Mouse (Mus musculus): ENCODE results near the gene Catip.
"Not testable (repeated sequence)": the region's sequence is repeated elsewhere in the genome, so short reads cannot be mapped to it uniquely, and the experiment has no call there.

The Catip gene

DNA sequence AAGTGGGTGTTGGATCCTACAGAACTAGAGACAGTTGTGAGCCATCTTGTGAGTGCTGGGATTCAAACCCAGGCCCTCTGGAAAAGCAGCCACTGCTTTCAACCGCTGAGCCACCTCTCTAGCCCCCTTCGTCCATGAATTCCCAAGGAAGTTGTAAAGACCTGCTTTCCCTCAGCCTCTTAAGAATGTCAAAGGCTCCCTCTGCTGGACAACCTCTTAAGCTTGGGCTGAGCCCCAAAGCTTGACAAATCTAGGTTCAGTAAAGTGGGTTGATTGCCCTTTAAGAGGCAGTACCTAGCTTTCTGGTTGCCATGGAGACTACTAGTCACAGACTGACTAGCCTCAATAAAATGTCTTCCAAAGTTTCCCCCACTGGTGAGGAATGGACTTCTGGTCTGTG lies at the start of gene Catip:
Gene Catip (plus strand): TSS at position 297 of the 400 bp plus-strand sequence.
- DNase-seq, result peak; percentile 85

DNA sequence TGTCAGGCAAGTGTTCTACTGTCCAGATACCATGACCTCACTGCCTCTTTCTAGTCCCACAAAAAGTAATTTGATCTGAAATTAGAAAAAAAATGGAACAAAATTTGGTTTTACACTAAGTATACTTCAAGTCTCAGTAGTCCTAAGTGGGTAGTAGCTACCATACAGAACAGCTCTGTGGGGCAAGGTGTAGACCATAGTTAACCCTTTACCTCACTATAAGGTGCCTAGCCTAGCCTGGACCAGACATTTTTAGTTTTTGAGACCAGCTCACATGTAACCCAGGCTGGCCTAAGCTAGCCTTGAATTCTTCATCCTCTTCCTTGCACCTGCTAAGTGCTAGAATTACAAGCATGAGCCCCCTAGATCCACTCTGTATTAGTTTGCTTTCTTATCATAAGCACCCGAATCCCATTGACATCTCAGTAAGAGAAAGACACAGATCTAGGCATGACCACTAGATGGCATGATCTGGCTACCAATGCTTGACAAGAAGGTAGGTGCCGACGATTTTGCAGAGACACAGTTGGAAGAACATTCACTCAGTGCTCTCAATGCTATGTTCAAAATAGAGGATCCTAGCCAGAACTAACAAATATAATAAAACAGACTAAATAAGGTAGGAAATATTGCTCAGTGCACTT lies 48.7 kb upstream of the Catip start:
- DNase-seq, result peak; percentile 79

DNA sequence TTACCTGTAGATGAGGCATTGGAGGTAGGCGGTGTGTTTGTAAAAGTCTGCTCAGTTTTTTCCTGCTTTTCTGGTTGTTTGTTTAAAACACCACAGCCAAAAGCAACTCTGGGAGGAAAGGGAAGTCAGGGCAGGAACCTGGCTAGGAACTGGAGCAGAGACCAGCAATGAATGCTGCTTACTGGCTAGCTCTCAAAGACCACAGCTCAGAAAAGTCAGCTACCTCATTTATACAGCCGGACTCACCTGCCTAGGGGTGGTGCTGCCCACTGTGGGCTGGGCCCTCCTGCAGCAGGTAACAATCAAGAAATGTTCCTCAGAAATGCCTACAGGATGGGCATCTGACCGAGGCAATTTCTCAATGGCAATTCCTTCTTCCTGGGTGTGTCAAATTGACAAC lies 47.1 kb upstream of the Catip start:
- no peak for DNase-seq

- DNase-seq, result no peak
Measured at GRCm38 (mm10) chr1:74316114-74316827, 45.6 kb upstream of the Catip start.

DNA sequence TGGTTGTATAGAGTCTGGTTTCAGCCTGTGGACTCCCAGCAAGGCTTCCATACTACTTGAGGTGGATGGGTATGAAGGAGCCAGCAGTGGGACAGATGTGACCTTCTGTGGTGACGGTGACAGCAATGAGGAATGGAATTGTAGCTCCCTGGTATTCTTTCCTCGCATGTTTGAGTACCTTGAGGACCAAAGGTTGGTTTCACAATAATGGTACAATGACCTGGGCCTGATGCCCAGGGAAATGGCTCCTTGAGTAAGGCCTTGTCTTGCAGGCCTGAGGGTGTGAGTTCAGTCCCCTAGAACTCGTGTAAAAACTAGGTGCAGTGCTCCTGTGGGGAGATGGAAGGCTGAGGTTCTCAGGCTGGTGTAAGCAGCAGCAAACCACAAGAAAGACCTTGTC lies 43.2 kb upstream of the Catip start:
- DNase-seq, result no peak

- no peak for DNase-seq
Measured at GRCm38 (mm10) chr1:74321396-74321795, 40.5 kb upstream of the Catip start.

DNA sequence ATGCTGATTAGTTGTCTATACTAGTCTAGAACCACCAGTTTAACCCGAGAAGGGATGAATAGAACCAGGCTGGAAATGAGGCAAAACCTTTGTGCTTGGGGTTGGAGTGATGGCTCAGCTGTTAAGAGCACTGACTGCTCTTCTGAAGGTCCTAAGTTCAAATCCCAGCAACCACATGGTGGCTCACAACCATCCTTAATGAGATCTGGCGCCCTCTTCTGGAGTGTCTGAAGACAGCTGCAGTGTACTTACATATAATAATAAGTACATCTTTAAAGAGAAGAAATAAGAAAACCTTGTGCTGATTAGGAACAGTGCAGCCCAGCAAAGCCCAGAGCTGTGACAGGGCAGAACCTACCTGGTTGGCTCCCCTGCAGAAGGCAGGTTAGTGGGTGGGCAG lies 35.0 kb upstream of the Catip start:
- not testable (repeated sequence) for DNase-seq

DNA sequence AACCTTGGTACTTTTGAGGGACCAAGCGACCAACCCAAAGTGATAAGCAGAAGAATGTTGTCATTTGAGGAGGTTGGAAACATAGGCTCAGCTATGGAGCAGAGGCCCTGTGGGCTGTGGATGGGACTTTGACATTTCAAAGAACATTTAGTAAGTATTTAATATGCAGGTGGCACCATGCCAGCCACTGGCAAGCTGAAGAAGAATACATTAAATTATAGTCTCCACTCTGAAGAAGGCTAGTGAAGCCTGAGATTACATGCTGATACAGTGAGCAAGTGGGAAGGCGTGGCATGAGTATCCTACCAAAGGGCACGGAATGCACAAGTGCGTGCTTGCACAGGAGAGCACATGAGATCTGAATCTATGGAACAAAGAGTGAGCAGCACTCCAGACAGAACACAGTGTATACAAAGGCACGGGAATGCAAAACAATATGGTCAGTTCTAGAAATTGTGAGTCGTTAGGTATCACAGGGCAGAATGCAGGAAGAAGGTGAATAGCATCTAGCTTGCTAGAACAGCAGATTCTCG lies 31.9 kb upstream of the Catip start:
- no peak for DNase-seq

DNA sequence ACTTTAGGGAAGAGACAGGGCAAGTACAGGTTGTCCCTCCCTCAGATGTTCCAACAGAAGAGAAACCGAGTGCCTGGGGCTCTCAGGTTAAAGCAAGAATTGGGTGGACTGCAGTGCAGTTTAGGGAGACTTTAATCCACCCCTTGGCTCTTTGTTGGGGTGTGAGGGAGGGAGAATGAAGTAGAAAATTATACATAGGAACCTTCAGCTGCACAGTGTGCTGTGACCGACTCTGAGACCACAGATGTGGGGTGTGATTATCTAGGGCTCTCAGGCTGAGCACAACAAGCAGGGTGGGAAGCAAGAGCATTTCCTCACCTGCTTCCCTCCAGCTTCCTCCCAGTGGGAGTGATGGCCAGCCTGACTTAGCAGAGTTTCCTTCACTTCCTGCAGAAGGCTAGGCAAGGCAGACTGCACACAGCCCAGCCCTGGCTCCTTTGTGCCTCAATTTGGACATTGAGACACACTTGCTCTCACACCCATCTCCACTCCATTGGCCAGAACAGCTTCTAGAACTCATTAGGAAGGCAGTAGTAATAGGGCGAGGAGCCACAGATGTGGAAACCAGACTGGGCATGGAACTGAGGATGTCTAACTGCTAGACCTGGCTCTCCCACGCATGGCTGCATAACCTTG lies 30.7 kb upstream of the Catip start:
- DNase-seq, result no peak

GRCm38 (mm10) chr1:74332241-74332763 lies 29.6 kb upstream of the Catip start:
- peak; percentile 98 for DNase-seq

DNA sequence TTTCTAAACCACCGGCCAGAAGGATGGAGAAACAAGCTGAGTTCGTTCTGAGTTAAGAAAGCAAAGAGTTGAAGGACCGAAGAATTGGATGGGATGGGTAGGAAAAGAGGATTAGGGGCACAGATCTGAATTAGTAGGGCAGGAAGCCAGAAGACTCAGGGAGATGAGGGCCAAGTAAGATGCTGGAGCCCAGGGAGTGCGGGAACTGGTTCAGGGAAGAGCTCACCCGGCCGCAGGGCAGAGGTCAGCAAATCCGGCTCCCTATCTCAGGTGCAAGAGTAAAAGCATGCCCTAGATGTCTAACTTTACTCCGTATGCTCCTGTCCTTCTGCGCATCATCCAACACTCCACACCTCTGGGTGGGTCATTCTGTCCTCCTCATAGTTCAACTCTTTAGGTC lies 29.0 kb upstream of the Catip start:
- no peak for DNase-seq

DNA sequence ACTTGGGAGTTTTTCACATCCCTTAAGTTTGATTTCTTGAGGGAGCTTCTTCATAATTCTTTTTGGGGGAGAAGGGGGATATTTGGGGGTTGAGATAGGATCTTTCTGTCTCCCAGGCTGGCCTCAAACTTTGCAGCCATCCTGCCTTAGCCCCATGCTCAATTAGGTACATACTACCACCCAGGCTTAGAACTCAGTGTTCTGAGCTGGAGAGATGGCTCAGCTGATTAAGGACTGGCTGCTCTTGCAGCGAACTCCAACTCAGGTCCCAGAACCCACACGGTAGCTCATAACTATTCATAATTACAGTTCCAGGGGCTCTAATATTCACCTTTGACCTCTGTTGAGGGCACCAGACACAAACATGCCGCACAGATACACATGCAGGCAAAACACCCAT lies 27.3 kb upstream of the Catip start:
- DNase-seq, result no peak

DNA sequence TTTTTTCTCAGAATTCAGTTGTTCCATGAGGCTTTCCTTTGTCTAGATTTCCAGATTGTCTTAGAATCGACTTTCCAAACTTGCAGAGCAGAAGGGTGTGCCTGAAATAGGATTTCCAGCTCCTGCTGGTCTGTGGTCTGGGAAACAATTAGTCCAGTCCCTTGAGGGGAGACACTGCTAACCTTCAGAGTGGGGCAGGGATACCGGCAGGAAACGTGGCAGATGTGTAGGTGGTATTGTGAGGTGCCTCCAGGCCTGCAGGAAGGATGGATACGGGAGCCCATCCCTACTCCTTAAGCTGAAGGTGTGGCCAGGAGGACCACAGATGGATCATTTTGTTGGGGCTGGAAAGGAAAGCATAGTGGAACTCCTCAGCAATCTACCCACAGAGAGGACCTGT lies 26.9 kb upstream of the Catip start:
- no peak for DNase-seq

- no peak for DNase-seq
Measured at GRCm38 (mm10) chr1:74335436-74336170, 26.3 kb upstream of the Catip start.

DNA sequence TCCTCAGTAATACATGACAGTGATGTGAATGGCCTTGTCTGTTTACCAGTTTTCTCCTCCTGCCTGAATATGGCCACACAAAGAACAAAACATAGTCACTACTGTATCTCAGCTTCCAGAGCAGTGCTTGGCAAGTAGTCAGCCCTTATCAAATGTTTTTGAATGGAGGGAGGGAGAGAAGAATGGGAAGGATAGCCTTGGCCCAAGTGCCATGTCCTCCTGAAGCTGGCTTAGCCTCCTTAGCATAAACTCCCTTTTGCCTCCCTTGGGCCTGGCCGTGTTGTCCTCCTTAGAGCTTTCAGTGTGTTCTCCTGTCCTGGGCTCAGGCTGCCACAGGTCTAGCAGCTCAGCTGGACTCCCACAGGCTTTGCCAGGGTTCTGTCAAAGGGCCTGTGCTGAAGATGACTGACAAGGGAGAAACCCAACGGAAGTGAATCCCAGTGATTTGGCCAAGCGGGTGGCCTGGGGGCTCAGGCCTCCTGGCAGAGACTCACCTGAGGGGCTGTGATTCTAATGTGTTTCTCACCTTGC lies 24.6 kb upstream of the Catip start:
- no peak for DNase-seq

DNA sequence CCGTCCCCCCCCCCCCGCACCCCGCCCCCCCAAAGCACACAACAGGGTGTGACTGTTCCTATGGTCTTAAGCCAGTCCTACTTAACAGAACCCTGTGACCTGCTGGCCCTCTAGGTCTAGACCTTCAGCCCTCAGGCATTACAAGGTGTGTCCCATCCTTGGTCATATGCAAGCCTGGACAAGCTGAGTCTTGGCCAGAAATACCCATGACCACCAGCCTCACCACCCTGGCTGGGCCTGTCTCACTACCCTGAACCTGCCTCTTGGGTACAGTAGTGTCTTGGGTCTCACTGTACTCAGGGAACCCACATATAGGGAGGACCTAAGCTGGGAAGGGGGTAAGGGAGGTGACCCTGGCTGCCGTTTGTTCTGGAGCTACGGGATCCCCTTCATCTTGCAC lies 23.9 kb upstream of the Catip start:
- no peak for DNase-seq

DNA sequence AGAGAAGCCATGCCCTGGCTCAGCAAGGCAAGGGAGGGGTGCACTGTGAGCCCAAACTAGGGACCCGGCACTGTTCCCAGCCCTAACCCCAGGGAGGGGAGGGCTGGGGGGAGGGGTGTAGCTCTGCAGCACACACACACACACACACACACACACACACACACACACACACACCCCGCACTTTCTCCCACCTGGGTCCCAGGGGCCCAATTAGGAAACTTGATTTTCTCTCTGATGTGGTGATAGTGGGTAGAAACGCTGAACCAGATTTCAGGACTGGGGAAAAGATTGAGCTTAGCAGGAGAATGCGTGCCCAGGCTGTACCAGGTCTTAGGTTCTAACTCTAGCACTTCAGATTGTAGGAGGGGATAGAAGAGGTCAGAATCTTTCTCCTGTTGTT lies 23.3 kb upstream of the Catip start:
- DNase-seq, result no peak

- no peak for DNase-seq
Measured at GRCm38 (mm10) chr1:74339917-74340316, 22.0 kb upstream of the Catip start.

DNA sequence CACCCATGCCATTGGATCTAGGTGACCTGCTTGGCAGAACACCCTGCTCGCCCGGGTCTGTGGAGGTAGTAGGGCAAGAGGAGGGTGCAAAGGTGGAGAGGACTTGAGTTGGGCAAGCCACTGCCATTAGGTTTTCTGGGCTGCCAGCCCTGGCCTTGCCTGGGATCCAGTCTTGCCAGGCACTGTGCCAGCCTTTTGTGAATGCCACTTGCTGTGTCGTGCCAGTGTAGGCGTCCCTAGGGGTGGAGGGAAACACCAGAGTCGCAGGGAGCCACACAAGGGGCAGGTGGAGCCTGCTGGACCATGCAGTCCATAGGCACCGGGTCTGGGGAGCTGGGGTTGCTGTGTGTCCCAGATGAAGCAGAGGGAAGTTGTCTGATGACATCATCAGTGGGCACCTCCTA lies 21.5 kb upstream of the Catip start:
- no peak for DNase-seq

GRCm38 (mm10) chr1:74340992-74341391 lies 20.9 kb upstream of the Catip start:
- DNase-seq, result not testable (repeated sequence)

- no peak for DNase-seq
Measured at GRCm38 (mm10) chr1:74341898-74342297, 20.0 kb upstream of the Catip start.

GRCm38 (mm10) chr1:74342308-74342707 lies 19.6 kb upstream of the Catip start:
- no peak for DNase-seq

DNA sequence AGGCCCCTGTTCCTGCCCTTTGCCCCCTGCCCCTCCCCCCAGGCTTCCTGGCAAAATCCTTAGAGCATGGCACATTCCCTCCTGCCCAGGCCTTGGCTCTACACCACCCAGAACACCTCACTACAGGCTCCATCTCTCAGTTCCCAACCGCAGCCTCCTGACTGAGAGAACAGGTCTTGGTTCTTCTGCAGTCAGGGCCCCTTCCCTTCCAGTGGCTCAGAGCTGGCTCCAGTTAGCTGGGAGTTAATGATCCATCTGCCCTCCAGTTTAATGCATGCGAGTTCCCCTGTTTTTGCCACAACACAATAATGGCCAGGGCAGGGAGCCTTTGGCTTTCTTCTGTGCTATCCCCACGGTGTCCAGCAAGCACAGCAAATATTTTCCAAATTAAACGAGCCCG lies 18.7 kb upstream of the Catip start:
- no peak for DNase-seq

All from lung, postnatal 14 days (tissue).